Mouse (Mus musculus): ENCODE data around the gene Itpk1. TPM values are rescaled to one million over a fixed set of nuclear protein-coding genes. Genes with fewer than 3 reads are reported as not detected.
A peak's percentile ranks its signal among the peaks of the same experiment; 100 is the strongest.

The Itpk1 gene
- total RNA-seq, 4 experiments from 2014 or later: 57.5 to 71.0 (median 61.8) TPM

DNA sequence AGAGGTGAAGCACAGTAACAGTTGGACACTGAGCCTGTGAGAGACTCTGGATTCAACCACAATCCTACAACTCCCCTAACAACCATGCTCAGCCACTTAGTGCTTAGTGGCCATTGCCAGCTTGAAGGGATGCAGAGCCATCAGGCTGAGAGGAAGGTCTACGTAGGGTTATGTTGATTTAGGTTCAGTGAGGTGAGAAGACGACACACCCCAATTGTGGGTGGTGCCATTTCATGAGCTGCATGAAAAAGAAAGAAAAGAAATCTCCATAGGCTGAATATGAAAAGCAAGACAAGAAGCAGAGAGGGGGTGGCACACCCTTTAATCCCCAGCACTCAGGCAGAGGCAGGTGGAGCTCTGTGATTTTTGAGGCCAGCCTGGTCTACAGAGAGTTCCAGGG is 9.4 kb upstream of the Itpk1 start:
- DNase-seq (ENCODE audit: low spot score in 2 of 2): no peak

DNA sequence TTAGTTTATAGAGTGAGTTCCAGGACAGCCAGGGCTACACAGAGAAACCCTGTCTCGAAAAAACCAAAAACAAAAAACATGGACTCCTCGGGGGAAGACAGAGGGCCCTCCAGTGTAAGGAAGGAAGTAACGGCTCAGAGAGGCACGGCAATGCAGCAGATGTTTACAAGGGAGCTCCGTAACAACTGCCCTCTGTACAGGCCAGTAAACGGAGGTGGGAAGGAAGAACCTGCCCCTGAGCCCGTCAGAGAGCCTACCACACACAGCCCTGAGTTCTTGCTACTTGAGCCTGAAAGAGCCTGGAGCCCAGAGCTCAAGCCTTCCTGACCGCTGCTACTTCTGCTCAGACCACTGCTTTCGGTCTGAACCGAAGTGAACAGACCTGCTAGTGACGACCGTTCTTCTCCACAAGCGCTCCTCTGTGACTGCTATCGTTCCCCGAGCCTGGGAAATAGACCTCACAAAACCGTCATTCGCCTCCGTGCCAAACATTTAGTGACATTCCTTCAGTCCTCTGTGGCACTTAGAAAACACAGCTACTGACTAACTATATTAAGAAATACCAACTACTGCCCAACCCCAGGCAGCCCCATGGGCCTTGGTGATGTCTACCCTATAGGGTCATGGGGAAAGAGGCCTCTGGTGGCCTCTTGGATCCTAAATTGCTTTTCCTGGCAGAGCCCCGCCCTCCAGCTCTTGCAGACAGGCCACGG is 8.6 kb upstream of the Itpk1 start:
- DNase-seq (ENCODE audit: low spot score in 2 of 2): no peak

DNA sequence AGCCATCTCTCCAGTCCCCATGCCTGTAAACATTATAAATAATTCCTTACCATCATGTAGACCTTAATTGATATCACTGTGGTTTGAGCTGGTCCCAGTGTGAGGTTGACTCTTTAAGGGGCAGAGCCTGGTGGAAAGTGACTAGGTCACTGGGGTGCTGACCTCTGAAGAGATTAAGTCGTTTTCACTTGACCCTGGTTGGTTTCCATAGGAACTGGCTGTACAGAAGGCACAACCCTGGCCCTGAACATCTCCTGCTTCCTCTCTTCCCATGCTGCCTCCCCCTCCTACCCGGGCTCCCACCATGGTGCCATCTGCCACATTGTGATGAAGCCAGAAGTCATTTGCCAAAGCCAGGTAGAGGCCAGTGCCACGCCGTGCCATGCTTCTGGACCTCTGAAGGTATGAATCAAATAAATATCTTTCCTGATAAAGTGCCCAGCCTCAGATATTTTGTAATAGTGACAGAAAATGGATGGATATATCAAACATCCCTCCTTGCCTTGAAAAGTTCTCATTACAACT is 6.2 kb upstream of the Itpk1 start:
- no peak for DNase-seq (ENCODE audit: low spot score in 2 of 2)

DNA sequence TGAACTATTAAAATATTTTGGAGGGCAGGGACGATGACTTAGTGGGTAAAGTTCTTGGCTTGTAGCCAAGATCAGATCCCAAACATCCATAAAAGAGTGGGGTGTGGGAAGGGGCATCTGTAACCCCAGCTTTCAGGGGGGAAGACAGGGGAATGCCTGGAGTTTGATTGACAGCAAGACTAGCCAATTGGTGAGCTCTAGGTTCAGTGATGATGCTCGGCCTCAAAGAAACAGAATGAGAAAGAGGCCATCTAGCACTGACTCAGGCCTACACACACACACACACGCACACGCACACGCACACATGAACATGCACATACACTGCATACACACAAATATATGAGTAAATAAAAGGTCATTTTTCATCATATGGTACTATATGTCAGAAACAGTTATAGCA is 5.2 kb upstream of the Itpk1 start:
- no peak for DNase-seq (ENCODE audit: low spot score in 2 of 2)

DNA sequence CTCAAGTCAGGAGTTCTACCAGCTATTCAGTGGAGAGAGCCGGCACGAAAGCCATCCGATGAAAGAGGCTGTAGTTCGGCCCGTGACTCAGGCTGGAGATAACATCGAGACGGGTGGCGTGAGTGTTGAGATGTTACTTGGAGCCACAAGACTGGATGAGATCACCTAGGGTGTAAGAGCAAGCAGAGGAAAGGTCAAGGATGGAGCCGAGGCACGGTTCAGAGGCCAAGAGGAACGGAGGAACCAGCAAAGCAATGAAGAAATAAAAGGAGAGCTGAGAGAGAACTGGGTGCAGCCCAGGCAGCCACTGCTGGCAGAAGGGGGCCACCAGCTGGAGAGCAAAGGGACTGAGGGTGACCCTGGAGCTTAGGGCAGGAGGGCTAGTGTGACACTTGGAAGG is 3.5 kb upstream of the Itpk1 start:
- DNase-seq (ENCODE audit: low spot score in 2 of 2): no peak

DNA sequence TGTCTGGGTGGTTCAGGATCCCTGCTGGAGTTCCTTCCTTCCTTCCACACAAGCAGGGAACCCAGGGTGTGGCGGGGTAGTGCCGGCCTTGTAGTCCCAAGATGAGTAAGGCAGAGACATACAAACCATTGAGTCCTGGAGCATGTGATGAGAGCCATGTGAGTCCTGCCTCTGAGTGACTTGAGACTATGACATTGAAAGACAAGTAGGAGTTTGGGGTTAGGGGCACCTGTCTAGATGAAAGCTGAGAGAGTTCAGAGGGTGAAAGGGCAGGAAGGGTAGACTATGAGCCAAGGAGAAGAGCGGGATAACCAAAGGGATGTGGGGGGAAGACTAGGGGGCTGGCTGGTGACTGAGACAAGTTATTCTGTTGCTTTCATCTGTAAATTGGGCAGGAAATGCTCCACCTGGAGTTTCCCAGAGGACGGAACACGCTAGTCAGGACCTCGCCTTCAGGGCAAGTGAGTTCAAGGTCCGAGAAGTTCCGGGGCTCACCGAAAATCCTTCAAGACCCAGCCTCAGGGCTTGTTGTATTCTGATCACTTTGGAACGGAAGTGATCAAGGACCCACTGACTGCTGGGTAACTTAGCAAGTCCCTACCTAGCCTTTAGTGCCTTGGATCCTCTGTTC is 2.2 kb upstream of the Itpk1 start:
- DNase-seq (ENCODE audit: low spot score in 2 of 2): no peak

DNA sequence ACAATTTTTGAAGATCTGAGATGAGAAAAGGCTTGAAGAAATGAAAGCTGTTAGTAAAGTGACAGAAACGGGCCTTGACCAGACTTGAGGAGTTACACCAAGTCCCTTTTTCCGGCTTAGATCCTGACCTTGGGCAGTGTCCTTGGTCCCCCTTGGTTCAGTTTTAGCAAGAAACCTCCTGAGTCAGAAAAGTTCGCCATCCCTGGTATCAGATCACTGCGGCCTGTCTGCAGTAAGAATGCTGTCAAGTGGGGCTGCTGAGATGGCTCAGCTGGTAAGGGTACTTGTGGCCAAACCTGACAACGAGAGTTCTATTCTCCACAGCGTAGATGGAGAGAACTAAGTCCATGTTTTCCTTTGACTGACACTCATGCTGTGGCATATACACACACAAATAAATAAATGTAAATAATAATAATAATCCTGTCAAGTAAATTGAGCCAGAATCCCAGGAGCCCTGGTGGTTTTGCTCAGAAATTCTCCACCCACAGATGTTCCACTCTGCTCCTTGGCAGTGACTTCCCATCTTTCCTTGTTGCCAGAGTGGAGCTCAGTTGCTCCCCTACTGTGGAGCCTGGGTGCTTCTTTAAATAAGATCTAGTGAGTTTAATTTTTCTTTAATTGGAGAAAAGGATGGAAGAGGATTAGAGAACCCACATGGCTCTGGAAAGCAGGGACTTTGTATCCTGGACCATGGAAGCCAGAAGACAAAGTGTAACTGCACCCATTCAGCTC is 1.3 kb upstream of the Itpk1 start:
- DNase-seq (ENCODE audit: low spot score in 2 of 2): no peak

DNA sequence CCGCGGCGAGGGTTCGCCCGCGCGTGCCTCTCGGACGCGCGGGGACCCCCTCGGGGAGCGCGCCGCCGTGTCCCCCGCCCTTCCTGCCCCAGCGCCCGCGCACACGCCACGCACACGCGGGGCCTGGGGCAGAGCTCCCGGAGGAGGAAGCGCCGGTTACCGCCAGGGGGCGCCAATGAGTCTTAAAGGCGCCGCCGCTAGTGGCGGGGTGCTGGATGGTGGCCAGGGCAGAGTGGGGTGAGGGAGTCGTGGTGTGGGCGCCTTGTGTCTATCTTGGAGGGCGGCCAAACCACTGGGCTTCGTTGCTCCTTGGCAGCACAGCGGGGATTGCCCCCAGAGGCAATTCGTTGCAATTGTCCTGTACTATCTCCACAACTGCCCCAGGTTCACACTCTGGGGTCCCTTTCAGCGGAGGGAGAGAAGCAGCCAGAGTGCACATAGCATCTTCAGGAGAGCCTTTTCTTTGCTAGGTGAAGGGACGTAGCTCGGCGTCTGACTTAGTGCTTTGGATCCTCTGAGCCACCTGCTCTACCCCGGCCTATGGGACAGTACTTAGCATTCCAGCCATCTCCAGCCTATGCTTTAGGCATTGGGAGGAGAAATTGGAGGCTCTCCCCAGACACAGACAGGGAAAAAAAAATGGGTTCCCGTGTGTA is 614 bp upstream of the Itpk1 start:
- DNase-seq (ENCODE audit: low spot score in 2 of 2): peak; percentile 82 to 90

DNA sequence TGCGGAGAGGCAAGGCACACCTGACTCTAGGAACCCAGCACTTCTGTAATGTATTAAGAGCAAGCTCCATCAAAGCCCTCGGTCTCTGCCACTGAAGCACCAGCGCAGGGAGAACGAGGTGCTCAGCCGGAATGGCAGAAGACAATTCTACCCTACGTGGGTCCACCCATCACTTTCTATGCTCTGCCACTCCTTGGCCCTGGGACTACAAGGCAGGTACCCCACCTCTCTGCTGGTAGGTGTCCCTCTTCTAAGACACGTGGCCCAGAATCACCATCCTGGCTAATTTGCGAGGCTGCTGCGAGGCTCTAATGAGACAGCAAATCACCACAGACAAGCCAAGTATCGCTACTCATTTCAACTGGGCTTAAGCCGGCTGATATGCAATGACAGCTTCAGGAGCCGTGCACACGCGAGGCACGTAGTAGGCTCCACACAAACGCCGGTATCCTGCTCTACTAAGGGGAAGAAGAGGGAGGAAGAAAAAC is 765 bp downstream of the Itpk1 start:
- DNase-seq (ENCODE audit: low spot score in 2 of 2): no peak

DNA sequence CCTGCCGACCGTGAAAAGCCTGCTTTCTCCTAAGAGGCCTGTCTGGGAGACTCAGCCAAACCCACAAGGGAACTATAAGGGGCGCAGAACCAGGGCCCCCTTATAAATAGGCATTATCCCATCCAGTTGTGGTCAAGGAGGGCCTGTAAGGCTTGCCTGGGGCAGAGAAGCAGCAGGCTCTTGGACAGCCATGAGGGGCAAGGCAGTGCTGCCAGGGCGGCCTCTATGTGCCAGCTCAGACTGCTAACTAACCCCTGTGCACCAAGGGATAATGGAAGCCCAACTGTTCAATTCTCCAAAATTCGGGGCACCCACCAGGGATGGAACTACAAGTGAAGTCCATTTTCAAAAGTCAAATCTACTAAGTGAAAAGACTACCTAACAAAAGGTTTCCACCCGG is 1.3 kb downstream of the Itpk1 start:
- DNase-seq (ENCODE audit: low spot score in 2 of 2): no peak

DNA sequence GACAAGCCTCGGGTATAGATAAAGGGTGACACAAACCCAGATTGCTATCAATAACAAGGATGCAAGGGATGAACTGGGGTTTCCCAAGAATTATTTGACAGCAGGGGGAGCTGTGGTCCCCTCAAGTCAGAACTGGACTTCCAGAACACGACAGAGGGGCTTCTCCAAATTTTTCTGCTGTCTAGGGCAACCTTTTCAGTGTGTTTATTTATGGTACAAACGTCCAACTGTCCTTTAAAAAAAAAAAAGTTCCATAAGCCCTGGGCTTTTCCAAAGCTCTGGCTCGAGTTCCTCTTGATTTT is 1.7 kb downstream of the Itpk1 start:
- DNase-seq (ENCODE audit: low spot score in 2 of 2): no peak

DNA sequence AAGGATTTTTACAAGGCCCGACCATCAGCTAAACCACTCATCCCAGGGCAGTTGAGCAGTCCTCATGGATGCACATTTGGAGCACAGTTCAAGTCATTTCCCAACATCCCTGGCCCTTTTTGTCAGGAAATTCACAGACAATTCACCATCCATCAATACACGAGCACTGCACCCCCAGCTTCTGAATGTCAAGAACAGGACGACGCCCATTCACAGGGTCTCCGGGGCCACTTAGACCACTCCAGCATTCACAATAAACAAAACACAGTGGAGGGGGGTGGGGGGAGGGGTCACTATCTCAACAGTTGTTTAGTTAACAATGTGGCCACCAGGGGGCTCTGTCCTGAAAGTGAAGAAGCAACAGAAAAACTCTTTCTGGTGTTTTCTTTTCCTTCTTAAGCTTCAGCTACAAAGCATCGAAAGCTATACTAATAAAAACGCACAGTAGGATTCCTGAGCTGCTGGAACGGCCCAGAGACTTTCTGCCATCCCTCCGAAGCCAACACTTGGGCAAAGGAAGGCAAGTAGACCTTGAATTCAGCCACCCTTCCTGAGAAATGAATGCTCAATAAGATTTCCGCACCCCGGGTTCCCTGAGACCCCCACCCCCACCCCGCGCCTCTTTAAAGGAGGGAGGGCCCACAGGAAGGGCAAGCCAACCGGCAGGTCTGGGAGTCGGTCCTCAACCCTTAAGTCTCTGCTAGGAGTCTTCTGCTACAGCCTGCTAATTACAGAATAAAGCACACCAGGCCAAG is 2.2 kb downstream of the Itpk1 start:
- peak in 1 of 2 experiments; percentile 79 for DNase-seq (ENCODE audit: low spot score in 2 of 2)

DNA sequence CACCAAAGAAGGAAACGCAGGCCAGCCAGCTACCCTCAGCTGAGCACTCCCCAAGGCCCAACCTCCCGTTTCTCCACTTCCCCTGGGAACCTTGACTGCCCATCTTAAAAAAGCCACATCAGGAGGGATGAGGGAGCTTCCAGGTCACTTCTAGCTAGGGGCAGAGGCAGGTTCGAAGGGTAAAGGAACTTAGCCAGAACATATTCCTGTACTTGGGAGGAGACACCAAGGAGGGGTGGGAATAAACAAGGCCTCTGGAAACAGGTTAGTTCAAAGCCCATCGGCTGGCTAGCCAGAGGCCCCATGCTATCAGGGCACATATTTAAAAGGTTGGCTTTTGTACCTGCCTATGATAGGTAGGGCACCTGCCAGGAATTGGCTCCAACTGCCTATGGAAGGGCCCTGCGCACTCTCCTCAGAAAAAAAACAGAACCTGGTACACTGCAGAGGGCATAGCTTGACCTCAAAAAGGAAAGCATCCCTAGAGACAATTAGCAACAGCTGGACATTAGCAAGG is 3.0 kb downstream of the Itpk1 start:
- DNase-seq (ENCODE audit: low spot score in 2 of 2): no peak

DNA sequence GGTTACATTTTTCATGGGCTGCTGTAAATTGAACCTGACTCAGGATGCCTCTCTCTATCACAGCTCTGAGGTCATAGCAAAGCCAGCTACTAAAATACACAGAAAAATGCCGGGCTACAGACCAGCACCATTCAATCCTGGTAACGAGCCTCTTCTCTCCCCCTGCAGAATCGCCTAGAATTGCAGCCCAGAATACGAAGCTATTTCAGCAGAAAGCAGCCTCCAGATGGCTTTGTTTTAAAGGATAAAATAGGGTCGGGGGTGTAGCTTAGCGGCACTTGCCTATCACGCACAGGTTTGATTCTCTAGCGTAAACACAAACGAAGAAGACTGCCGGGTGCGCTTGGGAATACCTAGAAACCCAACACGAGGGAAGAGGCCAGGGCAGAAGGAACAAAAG is 4.3 kb downstream of the Itpk1 start:
- no peak for DNase-seq (ENCODE audit: low spot score in 2 of 2)

DNA sequence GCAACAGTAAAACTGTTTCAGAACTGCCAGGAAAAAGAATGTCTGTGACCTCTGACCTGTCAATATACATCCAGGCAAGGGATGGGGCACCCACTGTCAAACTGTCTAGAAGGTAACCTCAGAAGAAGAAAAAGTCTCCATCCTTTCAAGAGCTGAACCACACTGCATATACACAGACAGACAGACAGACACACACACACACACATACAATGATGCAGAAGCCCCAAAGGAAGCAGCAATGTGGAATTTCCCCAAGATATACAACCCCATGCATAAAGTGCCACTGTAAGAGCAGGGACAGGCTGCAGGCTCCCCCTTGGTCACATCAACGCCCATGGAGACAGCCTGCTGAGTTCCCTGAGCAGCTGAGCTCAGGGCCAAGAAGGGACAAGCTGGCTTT is 5.6 kb downstream of the Itpk1 start:
- DNase-seq (ENCODE audit: low spot score in 2 of 2): no peak

DNA sequence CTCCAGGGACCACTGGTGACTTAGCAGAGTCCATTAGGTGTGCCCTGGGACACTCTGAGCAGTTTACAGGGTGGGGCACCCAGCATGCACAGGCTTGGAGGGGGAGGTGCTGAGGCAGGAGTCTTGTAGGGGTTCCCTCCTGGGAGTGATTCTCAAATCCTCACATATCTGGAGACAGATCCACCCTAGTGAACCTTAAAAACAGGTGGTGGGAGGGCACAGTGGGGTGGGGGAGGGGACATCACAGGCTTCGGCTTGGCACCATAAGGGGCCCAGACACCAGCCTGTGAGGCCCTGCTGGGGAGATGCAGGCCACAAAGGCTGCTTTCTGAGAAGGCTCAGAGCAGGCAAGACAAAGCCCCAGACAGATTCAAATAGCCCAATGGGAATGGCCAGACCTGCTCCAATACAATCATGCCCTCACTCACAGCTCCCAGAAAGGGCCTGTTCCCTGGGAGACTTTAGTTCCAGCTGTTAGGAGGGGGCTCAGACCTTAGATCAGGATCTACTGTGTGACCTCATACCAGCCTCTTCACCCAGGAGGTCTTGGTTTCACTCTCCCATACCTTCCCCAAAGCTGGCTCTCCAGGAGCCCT is 6.5 kb downstream of the Itpk1 start:
- DNase-seq (ENCODE audit: low spot score in 2 of 2): no peak

DNA sequence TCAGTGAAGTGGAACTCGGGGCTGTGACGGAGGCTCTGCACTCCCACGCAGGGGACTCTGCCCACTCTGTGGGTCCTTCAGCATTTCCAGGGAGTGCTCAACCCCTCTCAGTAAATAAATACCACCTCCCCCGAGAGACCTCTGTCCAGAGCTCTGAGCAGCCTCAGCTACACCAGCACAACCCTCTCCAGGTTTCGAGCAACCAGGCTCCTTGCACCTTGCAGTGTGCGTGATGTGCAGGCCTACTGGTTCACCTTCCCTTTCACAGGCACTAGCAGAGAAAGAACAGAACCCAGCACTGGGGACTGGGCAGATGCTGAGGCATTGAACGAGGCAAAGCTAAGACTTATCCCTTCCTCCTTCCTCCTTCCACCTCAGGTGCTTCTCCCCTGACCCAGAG is 7.3 kb downstream of the Itpk1 start:
- no peak for DNase-seq (ENCODE audit: low spot score in 2 of 2)

DNA sequence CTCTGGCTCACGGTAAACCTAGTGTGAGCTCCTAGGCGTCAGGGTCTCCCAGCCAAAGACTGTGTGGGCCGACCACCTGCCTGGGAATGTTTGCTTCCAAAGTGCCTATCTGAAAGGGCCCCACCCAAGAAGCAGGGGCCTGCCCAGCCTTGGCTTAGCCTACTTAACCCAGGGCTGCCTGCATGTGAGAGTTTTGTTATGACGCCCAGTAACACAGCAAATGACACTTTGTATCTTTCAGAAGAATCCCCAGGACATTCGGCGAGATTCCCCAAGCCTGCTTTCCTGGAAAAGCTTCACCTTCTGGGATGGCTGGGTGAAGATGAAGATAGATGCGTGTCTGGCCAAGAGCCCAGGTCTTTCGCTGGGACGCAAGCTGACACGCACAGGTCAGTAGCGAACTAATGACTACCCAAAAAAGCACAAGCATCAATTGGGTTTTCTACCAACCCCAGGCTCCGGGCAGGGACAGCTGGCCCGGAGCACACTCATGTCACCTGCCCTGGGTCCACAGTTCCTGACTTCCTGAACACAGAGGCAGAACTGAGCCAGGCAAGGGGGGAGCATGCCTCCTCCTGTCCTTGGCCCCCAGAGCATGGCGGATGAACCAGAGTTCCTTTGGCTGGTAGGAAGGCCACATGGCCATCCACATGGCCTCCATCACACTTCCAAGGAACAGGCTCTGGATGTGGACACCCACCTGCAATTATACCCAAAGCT is 7.9 kb downstream of the Itpk1 start:
- no peak for DNase-seq (ENCODE audit: low spot score in 2 of 2)

DNA sequence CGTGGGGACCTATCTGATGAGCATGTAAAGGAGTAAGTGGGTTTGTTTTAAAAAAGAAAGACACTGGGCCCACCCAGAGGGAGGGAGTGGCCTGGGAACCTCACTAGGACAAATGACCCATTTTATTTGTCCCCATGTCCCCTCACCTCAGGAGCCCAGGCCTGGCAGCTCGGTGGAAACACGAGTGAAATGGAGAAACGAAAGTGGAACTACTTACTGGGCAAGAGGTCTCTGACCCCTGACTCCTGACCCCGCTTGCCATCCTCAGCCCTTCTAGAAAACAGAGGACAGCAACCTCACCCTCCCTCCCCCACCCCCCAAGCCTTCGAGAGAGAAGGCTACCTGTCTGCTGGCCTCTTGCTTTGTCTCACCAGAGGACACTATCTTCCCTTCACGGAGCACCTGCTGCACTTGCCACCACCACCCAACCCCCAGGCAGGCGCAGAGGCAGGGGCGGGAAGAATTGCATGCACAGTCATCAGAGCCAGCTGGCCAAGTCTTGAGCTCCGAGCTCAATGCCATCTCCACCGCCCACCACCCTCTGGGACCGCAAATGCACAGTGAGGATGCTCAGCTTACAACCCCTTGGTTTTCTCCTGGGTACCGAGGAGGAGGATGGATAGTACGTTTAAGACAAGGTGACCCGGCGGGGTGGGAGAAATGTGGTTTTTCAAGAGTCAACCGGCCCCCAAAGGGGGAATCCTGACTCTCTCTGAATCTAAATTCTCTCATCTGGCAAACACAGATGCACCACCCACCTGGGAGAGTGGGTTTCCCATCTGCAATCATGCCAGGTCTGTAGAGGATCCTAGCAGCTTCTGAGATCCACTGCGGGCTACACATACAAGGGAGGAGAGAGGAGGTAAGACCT is 9.1 kb downstream of the Itpk1 start:
- peak; percentile 83 to 84 for DNase-seq (ENCODE audit: low spot score in 2 of 2)
